Comparison of ENCODE assay signal across 22 mouse cellular contexts in the genomic region with DNA sequence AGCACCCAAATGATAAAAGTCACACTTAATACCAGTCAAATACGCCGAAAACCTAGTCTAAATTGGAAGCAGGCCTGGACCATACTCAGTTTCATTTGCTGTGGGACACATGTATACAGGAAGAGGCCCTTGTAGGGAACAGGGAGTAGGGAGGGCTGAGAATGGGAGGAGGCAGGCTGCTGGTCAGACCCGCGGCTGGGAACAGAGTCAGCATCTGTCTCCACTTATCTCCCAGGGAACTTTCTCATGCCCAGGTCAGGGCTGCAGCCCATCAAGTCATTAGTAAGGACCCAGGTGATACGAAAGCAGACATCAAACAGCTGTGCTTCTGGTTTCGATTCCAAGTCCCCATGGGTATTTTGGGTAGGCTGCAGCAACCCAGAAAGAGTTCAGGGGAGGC. TPM values are rescaled to one million over a fixed set of nuclear protein-coding genes. Genes with fewer than 3 reads are reported as not detected.
DNase-seq lines count a peak whose midpoint lies in the region; ATAC-seq and TF ChIP-seq lines count a peak whose summit lies in the region.
"Had no signal": no experiment of that assay in that cellular context is flagged by ENCODE, and none has a peak within 500 bp of the region (broad histone marks: within the 10 kb centered on the region; RNA-seq: fewer than 3 reads in every experiment).

No protein-coding gene starts in this region.

- H3K36me3 ChIP-seq in hindbrain, embryonic 11.5 days (ENCODE audit: control insufficient read depth, insufficient read depth, low read length), result 0 out of 2 replicates have a peak, but pooled peaks cover 12% of the 10 kb centered on the region
- peaks cover 10% of the 10 kb centered on the region; the same call in 1 of the 2 replicates for H3K36me3 ChIP-seq in hindbrain, embryonic 16.5 days (ENCODE audit: control insufficient read depth, insufficient read depth, low read length)
- H3K36me3 ChIP-seq in embryonic facial prominence, embryonic 11.5 days (replicated peaks; ENCODE audit: control insufficient read depth, insufficient read depth, low read depth, low read length), result peaks cover 4% of the 10 kb centered on the region
- H3K36me3 ChIP-seq in limb, embryonic 14.5 days (ENCODE audit: control insufficient read depth, insufficient read depth, low read length), result peaks cover 84% of the 10 kb centered on the region

- H3K9ac ChIP-seq in hindbrain, embryonic 11.5 days (ENCODE audit: low read depth, low read length), result no peak overlapping the region
- no peak overlapping the region for H3K9ac ChIP-seq in hindbrain, embryonic 16.5 days (ENCODE audit: low read depth, low read length)
- H3K9ac ChIP-seq in embryonic facial prominence, embryonic 11.5 days (replicated peaks; ENCODE audit: low read length), result no peak overlapping the region
- H3K9ac ChIP-seq in limb, embryonic 14.5 days (ENCODE audit: low read depth, low read length, severe bottlenecking), result no peak overlapping the region
- H3K9ac ChIP-seq: forebrain, postnatal 0 days; heart, embryonic 15.5 days; kidney, embryonic 15.5 days; limb, embryonic 15.5 days; liver, embryonic 14.5 days; lung, embryonic 14.5 days; midbrain, embryonic 12.5 days had no signal

- peak; percentile 19 for DNase-seq in hindbrain, embryonic 11.5 days (ENCODE audit: low spot score)
- peak; percentile 89 for DNase-seq in embryonic facial prominence, embryonic 11.5 days (ENCODE audit: low spot score)
- peak; percentile 80 for DNase-seq in forelimb bud, embryonic 11.5 days (ENCODE audit: low read depth, low spot score)
- no peak for DNase-seq in limb, embryonic 14.5 days (ENCODE audit: low spot score)
- DNase-seq in left cerebral cortex, postnatal 25 days (ENCODE audit: low spot score in 2 of 2), result no peak
- no peak for DNase-seq in heart, adult 8-10 months (ENCODE audit: low spot score)
- DNase-seq: cerebellum, adult 11-12 months; cerebellum, postnatal 10 days; forebrain, postnatal 0 days; gastrocnemius, postnatal 36 days; heart, adult 2 months; heart, postnatal 36 days; kidney, postnatal 36 days; lung, embryonic 14.5 days had no signal

- TF ChIP-seq POLR2A in limb, embryonic 14.5 days (IDR thresholded peaks at IDR 0.05; ENCODE audit: borderline replicate concordance, extremely low read depth, insufficient read depth, insufficient read length), result no peak

- no peak overlapping the region for H3K4me3 ChIP-seq in hindbrain, embryonic 11.5 days (ENCODE audit: low read depth, low read length)
- H3K4me3 ChIP-seq in hindbrain, embryonic 16.5 days (ENCODE audit: low read length), result no peak overlapping the region
- H3K4me3 ChIP-seq in embryonic facial prominence, embryonic 11.5 days (ENCODE audit: low read depth, low read length), result no peak overlapping the region
- no peak overlapping the region for H3K4me3 ChIP-seq in limb, embryonic 14.5 days (replicated peaks; ENCODE audit: low read length)
- H3K4me3 ChIP-seq: heart, adult 2 months; heart, embryonic 15.5 days; kidney, embryonic 15.5 days; limb, embryonic 15.5 days; midbrain, embryonic 12.5 days had no signal

- H3K27ac ChIP-seq in hindbrain, embryonic 11.5 days (ENCODE audit: low read depth, low read length), result no peak overlapping the region
- H3K27ac ChIP-seq in hindbrain, embryonic 16.5 days (ENCODE audit: low read depth, low read length), result no peak overlapping the region
- no peak overlapping the region for H3K27ac ChIP-seq in embryonic facial prominence, embryonic 11.5 days (replicated peaks; ENCODE audit: low read depth, low read length)
- H3K27ac ChIP-seq in limb, embryonic 14.5 days (replicated peaks; ENCODE audit: low read depth, low read length), result no peak overlapping the region
- H3K27ac ChIP-seq: heart, adult 2 months; heart, embryonic 15.5 days; hindbrain, postnatal 0 days; kidney, embryonic 15.5 days; limb, embryonic 15.5 days; liver, embryonic 14.5 days had no signal

- no peaks in the 10 kb centered on the region for H3K9me3 ChIP-seq in hindbrain, embryonic 11.5 days (ENCODE audit: control insufficient read depth, low read length)
- no peaks in the 10 kb centered on the region for H3K9me3 ChIP-seq in hindbrain, embryonic 16.5 days (ENCODE audit: control insufficient read depth, low read length)
- H3K9me3 ChIP-seq in embryonic facial prominence, embryonic 11.5 days (replicated peaks; ENCODE audit: control insufficient read depth, low read length), result no peaks in the 10 kb centered on the region
- H3K9me3 ChIP-seq in limb, embryonic 14.5 days (ENCODE audit: control insufficient read depth, low read length), result no peaks in the 10 kb centered on the region
- H3K9me3 ChIP-seq: heart, embryonic 15.5 days; kidney, embryonic 15.5 days; limb, embryonic 15.5 days; midbrain, embryonic 12.5 days had no signal

- ATAC-seq in hindbrain, embryonic 11.5 days (ENCODE audit: low FRiP score), result no peak
- no peak for ATAC-seq in hindbrain, embryonic 16.5 days
- peak; percentile 87 for ATAC-seq in embryonic facial prominence, embryonic 11.5 days (replicated peaks; ENCODE audit: insufficient number of reproducible peaks, low FRiP score, low TSS enrichment, low read depth)
- ATAC-seq in limb, embryonic 14.5 days (ENCODE audit: low FRiP score, low read depth), result peak; percentile 45; the same call in 1 of the 2 replicates
- ATAC-seq: forebrain, postnatal 0 days; hindbrain, postnatal 0 days; intestine, postnatal 0 days had no signal

- no peaks in the 10 kb centered on the region for H3K27me3 ChIP-seq in hindbrain, embryonic 11.5 days (ENCODE audit: control insufficient read depth, insufficient read depth, low read length)
- no peaks in the 10 kb centered on the region for H3K27me3 ChIP-seq in hindbrain, embryonic 16.5 days (replicated peaks; ENCODE audit: control insufficient read depth, insufficient read depth, low read length)
- H3K27me3 ChIP-seq in embryonic facial prominence, embryonic 11.5 days (ENCODE audit: control insufficient read depth, insufficient read depth, low read length), result no peaks in the 10 kb centered on the region
- no peaks in the 10 kb centered on the region for H3K27me3 ChIP-seq in limb, embryonic 14.5 days (ENCODE audit: control insufficient read depth, insufficient read depth, low read length)
- H3K27me3 ChIP-seq: heart, embryonic 15.5 days; kidney, embryonic 15.5 days; limb, embryonic 15.5 days; midbrain, embryonic 12.5 days had no signal

- H3K4me1 ChIP-seq in hindbrain, embryonic 11.5 days (replicated peaks; ENCODE audit: control insufficient read depth, insufficient read depth, low read length), result peaks cover 9% of the 10 kb centered on the region
- peaks cover 2% of the 10 kb centered on the region; the same call in 1 of the 2 replicates for H3K4me1 ChIP-seq in hindbrain, embryonic 16.5 days (ENCODE audit: control insufficient read depth, insufficient read depth, low read depth, low read length)
- peaks cover 9% of the 10 kb centered on the region for H3K4me1 ChIP-seq in embryonic facial prominence, embryonic 11.5 days (ENCODE audit: control insufficient read depth, insufficient read depth, low read length)
- H3K4me1 ChIP-seq in limb, embryonic 14.5 days (ENCODE audit: control insufficient read depth, insufficient read depth, low read length), result 0 out of 2 replicates have a peak, but pooled peaks cover 9% of the 10 kb centered on the region

- no peak overlapping the region for H3K4me2 ChIP-seq in hindbrain, embryonic 11.5 days (replicated peaks; ENCODE audit: low read depth, low read length)
- H3K4me2 ChIP-seq in hindbrain, embryonic 16.5 days (ENCODE audit: low read length), result no peak overlapping the region
- no peak overlapping the region for H3K4me2 ChIP-seq in embryonic facial prominence, embryonic 11.5 days (ENCODE audit: low read depth, low read length)
- H3K4me2 ChIP-seq in limb, embryonic 14.5 days (replicated peaks; ENCODE audit: low read depth, low read length, severe bottlenecking), result no peak overlapping the region
- H3K4me2 ChIP-seq: heart, embryonic 15.5 days; kidney, embryonic 15.5 days; limb, embryonic 15.5 days; lung, embryonic 14.5 days; midbrain, embryonic 12.5 days had no signal

- intact Hi-C loops in left cerebral cortex, postnatal 25 days (cut with DNase I), result no loop called here

- 61% methylated on average over 6 of the region's 6 CpGs for WGBS in hindbrain, embryonic 11.5 days
- 73% methylated on average over 6 of the region's 6 CpGs for WGBS in hindbrain, embryonic 16.5 days
- 25% methylated on average over 6 of the region's 6 CpGs for WGBS in embryonic facial prominence, embryonic 11.5 days
- WGBS in limb, embryonic 14.5 days, result 14% methylated on average over 6 of the region's 6 CpGs

RNA-seq across cellular contexts. Expression of gene Jag1, which starts 28.7 kb away (rescaled TPM):
- polyA plus RNA-seq in hindbrain, embryonic 11.5 days (2014; fragmentation: Nextera tagmentation; extraction: Ambion mirVana), result 21.3 and 22.1 TPM in 2 replicates
- 5.1 and 9.2 TPM in 2 replicates for polyA plus RNA-seq in hindbrain, embryonic 16.5 days (2015; fragmentation: Nextera tagmentation; extraction: Ambion mirVana)
- 14.2 and 15.8 TPM in 2 replicates for polyA plus RNA-seq in embryonic facial prominence, embryonic 11.5 days (2014; fragmentation: Nextera tagmentation; extraction: Ambion mirVana)
- 13.9 and 17.0 TPM in 2 replicates for polyA plus RNA-seq in limb, embryonic 14.5 days (2012; rRNA removed)
- polyA plus RNA-seq in limb, embryonic 14.5 days (2014; fragmentation: Nextera tagmentation; extraction: Ambion mirVana), result 32.9 and 35.8 TPM in 2 replicates
- total RNA-seq in left cerebral cortex, postnatal 25 days (2021), result 1 to 10 TPM; 4.2 to 6.0 TPM
- total RNA-seq in heart, adult 8-10 months (2022), result 10 to 100 TPM in 1 of 4 experiments, 1 to 10 TPM in 3; 8.4 to 10.0 (median 9.1) TPM

Comparison
In these comparisons a context has a peak if more than half of its experiments do, and no peak if none do; other contexts are left out.
1. ATAC-seq: peak in embryonic facial prominence, embryonic 11.5 days (single experiment) and limb, embryonic 14.5 days (single experiment); none in hindbrain, embryonic 11.5 days (single experiment) and hindbrain, embryonic 16.5 days (single experiment).
2. DNase-seq: peak in hindbrain, embryonic 11.5 days (single experiment), embryonic facial prominence, embryonic 11.5 days (single experiment) and forelimb bud, embryonic 11.5 days (single experiment); none in limb, embryonic 14.5 days (single experiment), left cerebral cortex, postnatal 25 days (0 of 2) and heart, adult 8-10 months (single experiment).